ENCODE assay signal across 8 mouse cellular contexts in genomic region chr16:35771141-35771540, GRCm38 (mm10). TPM values are rescaled to one million over a fixed set of nuclear protein-coding genes. Genes with fewer than 3 reads are reported as not detected.
A peak's percentile ranks its signal among the peaks of the same experiment; 100 is the strongest.
DNase-seq lines count a peak whose midpoint lies in the region; ATAC-seq lines count a peak whose summit lies in the region.

No protein-coding gene starts in this region.

- H3K27ac ChIP-seq in heart, embryonic 13.5 days (replicated peaks): no peak overlapping the region
- no peak overlapping the region for H3K27ac ChIP-seq in hindbrain, embryonic 10.5 days
- no peak overlapping the region for H3K27ac ChIP-seq in macrophage

- intact Hi-C loops in left cerebral cortex, postnatal 4 days (cut with DNase I): loop anchor here (5.0 kb wide), 1 partner anchor 46 kb away; no protein-coding TSS in a partner anchor

- peaks cover 29% of the 10 kb centered on the region for H3K4me1 ChIP-seq in heart, embryonic 13.5 days
- H3K4me1 ChIP-seq in hindbrain, embryonic 10.5 days (replicated peaks): peaks cover 60% of the 10 kb centered on the region

- H3K4me3 ChIP-seq in heart, embryonic 13.5 days: peak overlapping the region; percentile 81
- H3K4me3 ChIP-seq in hindbrain, embryonic 10.5 days: peak overlapping the region; percentile 96
- H3K4me3 ChIP-seq in macrophage (ENCODE audit: inconsistent target): peak overlapping the region; percentile 50; the same call in 1 of the 2 replicates

- H3K79me2 ChIP-seq in macrophage (ENCODE audit: inconsistent target): peaks cover 50% of the 10 kb centered on the region

- ATAC-seq in heart, embryonic 13.5 days (ENCODE audit: extremely low read depth, insufficient number of reproducible peaks, low FRiP score, low TSS enrichment): no peak

- H3K27me3 ChIP-seq in heart, embryonic 13.5 days (replicated peaks): no peaks in the 10 kb centered on the region
- no peaks in the 10 kb centered on the region; the same call in 1 of the 2 replicates for H3K27me3 ChIP-seq in hindbrain, embryonic 10.5 days (ENCODE audit: insufficient read depth, poor library complexity, severe bottlenecking)

- H3K9me3 ChIP-seq in heart, embryonic 13.5 days: no peaks in the 10 kb centered on the region
- H3K9me3 ChIP-seq in hindbrain, embryonic 10.5 days: no peaks in the 10 kb centered on the region

- H3K9ac ChIP-seq in heart, embryonic 13.5 days: peak overlapping the region; percentile 96

- 0 out of 2 replicates have a peak, but pooled peaks cover 4% of the 10 kb centered on the region for H3K36me3 ChIP-seq in heart, embryonic 13.5 days
- no peaks in the 10 kb centered on the region; the same call in 1 of the 2 replicates for H3K36me3 ChIP-seq in hindbrain, embryonic 10.5 days
- no peaks in the 10 kb centered on the region for H3K36me3 ChIP-seq in macrophage (ENCODE audit: inconsistent target)

- 24% methylated on average over 8 of the region's 8 CpGs for WGBS in heart, embryonic 13.5 days
- WGBS in hindbrain, embryonic 10.5 days: 18% methylated on average over 8 of the region's 8 CpGs
- WGBS in macrophage (ENCODE audit: missing documents): 67% methylated on average over 7 of the region's 8 CpGs

- peak overlapping the region; percentile 89 for H3K4me2 ChIP-seq in heart, embryonic 13.5 days

- DNase-seq in heart, postnatal 4 days: no peak
- peak; percentile 88 for DNase-seq in ES-CJ7 (ENCODE audit: low read depth, low spot score)
- no peak for DNase-seq in hindbrain, embryonic 10.5 days (ENCODE audit: low spot score)
- no peak for DNase-seq in left cerebral cortex, postnatal 4 days
- DNase-seq in frontal cortex, postnatal 14 days (ENCODE audit: low spot score in 2 of 2): no peak
- no peak for DNase-seq in right cerebral cortex, adult 2 months (ENCODE audit: low spot score in 2 of 2)

RNA-seq across cellular contexts. Expression of gene Hspbap1, which starts 1.0 kb away (rescaled TPM):
- polyA plus RNA-seq in heart, embryonic 13.5 days (2015; fragmentation: Nextera tagmentation; extraction: Ambion mirVana): 8.7 and 9.5 TPM in 2 replicates
- 1 to 10 TPM; 2.4 to 3.3 TPM for total RNA-seq in heart, postnatal 4 days (2021)
- polyA plus RNA-seq in hindbrain, embryonic 10.5 days (2016; fragmentation: Nextera tagmentation; extraction: Ambion mirVana): 24.1 and 25.0 TPM in 2 replicates
- total RNA-seq in macrophage (2018; cell fraction: chromatin; rRNA removed): 10 to 100 TPM in 22 of 26 experiments, 1 to 10 TPM in 4; 6.0 to 30.4 (median 14.4) TPM
- 1 to 10 TPM; 3.0 to 5.0 (median 4.1) TPM for total RNA-seq in macrophage (2018; cell fraction: cytosol; rRNA removed)
- 10 to 100 TPM in 16 of 26 experiments, 1 to 10 TPM in 10; 6.6 to 18.6 (median 10.8) TPM for total RNA-seq in macrophage (2018; cell fraction: nucleus; rRNA removed)
- 3.0 to 4.0 TPM (median 3.0 TPM) in 3 replicates for polyA plus RNA-seq in macrophage (2018)
- total RNA-seq in left cerebral cortex, postnatal 4 days (2021): 10 to 100 TPM; 10.5 to 11.0 TPM

RNA-seq across cellular contexts. Expression of gene Dirc2, which starts 2.0 kb away (rescaled TPM):
- 10.6 and 11.1 TPM in 2 replicates for polyA plus RNA-seq in heart, embryonic 13.5 days (2015; fragmentation: Nextera tagmentation; extraction: Ambion mirVana)
- total RNA-seq in heart, postnatal 4 days (2021): 10 to 100 TPM; 33.2 to 34.8 TPM
- 15.2 and 17.3 TPM in 2 replicates for polyA plus RNA-seq in hindbrain, embryonic 10.5 days (2016; fragmentation: Nextera tagmentation; extraction: Ambion mirVana)
- total RNA-seq in macrophage (2018; cell fraction: chromatin; rRNA removed): 100 to 1,000 TPM in 3 of 26 experiments, 10 to 100 TPM in 22, 1 to 10 TPM in 1; 8.6 to 175 (median 20.3) TPM
- total RNA-seq in macrophage (2018; cell fraction: cytosol; rRNA removed): 10 to 100 TPM; 12.9 to 82.1 (median 19.5) TPM
- 100 to 1,000 TPM in 2 of 26 experiments, 10 to 100 TPM in 24; 13.6 to 136 (median 36.1) TPM for total RNA-seq in macrophage (2018; cell fraction: nucleus; rRNA removed)
- polyA plus RNA-seq in macrophage (2018): 7.3 to 17.8 TPM (median 13.7 TPM) in 3 replicates
- total RNA-seq in left cerebral cortex, postnatal 4 days (2021): 10 to 100 TPM; 89.4 to 95.2 TPM
